Mouse (Mus musculus) intestine, postnatal 0 days (tissue): ENCODE results near the gene Cbx2. TPM values are rescaled to one million over a fixed set of nuclear protein-coding genes. Genes with fewer than 3 reads are reported as not detected.

ENCODE experiments used
- ATAC-seq: fragments of 200-750 bp; cut with Nextera tagmentation; 2 replicates; pipeline ENCODE4 v1.8.0; 2017; ENCODE audit warnings: mild to moderate bottlenecking, moderate TSS enrichment, moderate library complexity
- H3K27ac ChIP-seq: fragments of 300-500 bp; sonication (generic); 2 replicates; pipeline ENCODE4 v1.5.1; 2014; ENCODE audit warnings: mild to moderate bottlenecking, low read depth, low read length, moderate library complexity
- H3K27me3 ChIP-seq: fragments of 300-500 bp; sonication (generic); replicated peaks from 2 replicates; pipeline ENCODE4 v1.6.1; 2014; ENCODE audit warnings: low read length, mixed read lengths; ENCODE audit not compliant: control insufficient read depth, insufficient read depth
- H3K36me3 ChIP-seq: fragments of 300-500 bp; sonication (generic); 2 replicates; pipeline ENCODE4 v1.6.1; 2014; ENCODE audit warnings: mild to moderate bottlenecking, moderate library complexity; ENCODE audit not compliant: control insufficient read depth, insufficient read depth
- H3K4me1 ChIP-seq: fragments of 300-500 bp; sonication (generic); replicated peaks from 2 replicates; pipeline ENCODE4 v1.6.1; 2014; ENCODE audit warnings: antibody characterized with exemption, low read length, mixed read lengths; ENCODE audit not compliant: control insufficient read depth, insufficient read depth
- H3K4me2 ChIP-seq: fragments of 300-500 bp; sonication (generic); replicated peaks from 2 replicates; pipeline ENCODE4 v1.6.1; 2014; ENCODE audit warnings: low read depth, mild to moderate bottlenecking, moderate library complexity
- H3K4me3 ChIP-seq: fragments of 300-500 bp; sonication (generic); 2 replicates; pipeline ENCODE4 v1.5.1; 2014; ENCODE audit warnings: low read depth, low read length
- H3K9ac ChIP-seq: fragments of 300-500 bp; sonication (generic); 2 replicates; pipeline ENCODE4 v1.6.1; 2014; ENCODE audit warnings: mild to moderate bottlenecking, low read depth, low read length
- H3K9me3 ChIP-seq: fragments of 300-500 bp; sonication (generic); 2 replicates; pipeline ENCODE4 v1.6.1; 2016; ENCODE audit warnings: mixed run types; ENCODE audit not compliant: control insufficient read depth
- CTCF ChIP-seq: sonication (generic); IDR thresholded peaks from 2 replicates; pipeline ENCODE4 v1.5.1; 2016; ENCODE audit warnings: low read depth, mild to moderate bottlenecking, control low read depth, antibody characterized with exemption, moderate library complexity
- WGBS: fragments of 180-500 bp; shearing (Covaris S2); extraction: QIAGEN DNeasy Blood & Tissue Kit; methylation state at CpG from one replicate; pipeline ENCODE4 v1.1.7; 2014; 5-methylcytosine and 5-hydroxymethylcytosine counted together
- polyA plus RNA-seq: library from polyadenylated mRNA; unstranded; fragments of >200 nt; fragmentation: Nextera tagmentation; extraction: Ambion mirVana; gene quantifications from 2 replicates; pipeline ENCODE4 v1.2.1, GENCODE M21; 2015

The Cbx2 gene
- polyA plus RNA-seq, 1 experiment from 2014 or later: 4.9 TPM

DNA sequence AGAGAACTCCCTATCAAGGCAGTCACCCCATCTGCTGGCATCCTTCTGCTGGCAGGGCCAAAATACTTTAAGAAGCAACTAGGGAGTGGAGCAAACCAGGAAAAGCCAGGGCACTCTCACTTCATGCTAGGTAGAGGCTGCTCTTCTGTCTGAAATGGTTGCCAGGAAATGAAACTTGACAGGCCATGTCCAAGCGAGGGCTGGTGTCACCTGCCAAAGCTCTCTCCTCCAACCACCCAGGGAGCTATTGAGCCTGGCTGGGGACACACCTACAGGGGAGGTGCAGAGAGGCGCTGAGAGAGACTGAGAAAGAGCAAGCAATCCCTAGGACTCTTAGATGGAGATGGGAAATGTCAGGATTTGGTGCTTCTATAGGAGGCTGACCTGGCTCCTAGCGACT is 36.5 kb downstream of the Cbx2 start:
- WGBS: 27% methylated on average over 3 of the region's 3 CpGs
- ATAC-seq: no peak

DNA sequence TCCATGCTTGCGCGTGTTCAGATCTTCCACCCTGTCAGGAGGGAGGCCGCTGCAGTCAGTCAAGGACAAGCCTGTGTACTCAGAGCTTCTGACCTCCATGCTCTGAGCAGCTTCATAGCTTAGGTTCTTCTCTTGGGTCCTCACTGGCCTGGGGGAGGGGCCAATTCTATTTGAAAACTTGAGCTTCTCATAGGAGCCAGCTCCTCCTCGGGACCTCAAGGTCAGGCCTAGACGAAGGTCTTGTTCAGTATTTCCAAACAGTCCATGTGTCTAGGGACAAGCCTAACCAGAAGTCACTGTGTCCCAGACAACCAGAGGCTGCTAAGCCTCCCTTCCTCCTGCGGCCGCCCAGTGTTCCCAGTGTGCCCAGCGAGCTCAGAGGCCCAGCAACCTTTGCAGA is 44.1 kb downstream of the Cbx2 start:
- no peak for ATAC-seq
- Histone ChIP-seq H3K9me3 (no peaks in the 10 kb centered on the region), H3K36me3 (no peaks in the 10 kb centered on the region), H3K4me3 (no peak overlapping the region), H3K4me1 (no peaks in the 10 kb centered on the region; the same call in 1 of the 2 replicates), H3K4me2 (no peak overlapping the region), H3K27ac (no peak overlapping the region), H3K27me3 (no peaks in the 10 kb centered on the region), H3K9ac (no peak overlapping the region)
- WGBS: 79% methylated on average over 8 of the region's 8 CpGs
- no peak for TF ChIP-seq CTCF

More for the DNA sequence above, 36.5 kb downstream of the Cbx2 start:
- H3K9me3 ChIP-seq: no peaks in the 10 kb centered on the region
- H3K4me2 ChIP-seq: peak overlapping the region; percentile 91; the same call in 1 of the 2 replicates
- H3K36me3 ChIP-seq: no peaks in the 10 kb centered on the region
- peaks cover 19% of the 10 kb centered on the region for H3K4me1 ChIP-seq
- H3K4me3 ChIP-seq: no peak overlapping the region
- peaks cover 53% of the 10 kb centered on the region for H3K27me3 ChIP-seq
- no peak overlapping the region for H3K27ac ChIP-seq
- no peak for TF ChIP-seq CTCF
- no peak overlapping the region for H3K9ac ChIP-seq

DNA sequence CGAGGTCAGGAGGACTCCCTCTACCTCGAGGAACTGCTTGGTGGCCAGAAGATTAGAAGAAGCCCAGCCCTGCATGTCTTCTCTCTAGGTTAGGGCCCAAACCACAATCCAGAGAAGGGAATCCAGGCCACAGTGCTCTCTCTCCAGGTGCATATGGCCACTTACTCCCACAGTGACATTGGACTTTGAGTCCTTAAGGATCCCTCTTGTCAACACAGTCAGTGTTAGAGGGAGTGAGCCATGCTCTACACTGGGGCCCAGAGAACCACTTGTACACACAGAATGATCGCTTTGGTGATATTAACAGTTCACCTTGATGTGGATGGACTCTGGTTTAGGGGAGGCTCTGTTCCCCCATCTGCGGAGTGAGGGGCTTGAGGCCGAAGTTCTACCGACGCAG is 49.5 kb downstream of the Cbx2 start:
- WGBS: 57% methylated on average over 7 of the region's 7 CpGs
- Histone ChIP-seq H3K4me1 (peaks cover 5% of the 10 kb centered on the region; the same call in 1 of the 2 replicates), H3K9me3 (no peaks in the 10 kb centered on the region), H3K9ac (peak overlapping the region; percentile 17; the same call in 1 of the 2 replicates), H3K27ac (no peak overlapping the region), H3K27me3 (no peaks in the 10 kb centered on the region), H3K4me2 (no peak overlapping the region), H3K4me3 (no peak overlapping the region), H3K36me3 (no peaks in the 10 kb centered on the region)
- peak; percentile 76 for ATAC-seq
- TF ChIP-seq CTCF: no peak

DNA sequence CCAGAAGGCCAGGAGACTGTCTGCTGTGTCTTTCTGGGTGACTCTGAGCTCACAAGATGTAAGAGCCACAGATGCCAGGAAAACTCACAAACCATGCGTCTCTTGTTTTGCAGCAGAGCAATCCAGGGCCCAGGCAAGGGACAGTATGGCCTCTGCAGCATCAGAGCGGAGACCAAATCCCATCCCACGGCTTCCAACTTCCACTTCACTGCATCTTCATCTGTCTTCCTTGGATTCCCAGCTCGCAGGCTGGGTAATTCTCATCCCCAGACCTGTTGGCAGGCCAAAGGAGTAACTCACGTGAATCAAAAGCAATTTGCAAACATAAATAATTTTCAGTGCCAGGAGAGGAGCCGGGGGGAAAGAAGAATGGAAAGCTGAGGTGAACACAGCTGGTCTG is 50.2 kb downstream of the Cbx2 start:
- peaks cover 5% of the 10 kb centered on the region; the same call in 1 of the 2 replicates for H3K4me1 ChIP-seq
- no peaks in the 10 kb centered on the region for H3K9me3 ChIP-seq
- 67% methylated on average over 6 of the region's 6 CpGs for WGBS
- TF ChIP-seq CTCF: no peak
- H3K27me3 ChIP-seq: no peaks in the 10 kb centered on the region
- no peak for ATAC-seq
- H3K27ac ChIP-seq: no peak overlapping the region
- no peak overlapping the region for H3K9ac ChIP-seq
- no peaks in the 10 kb centered on the region for H3K36me3 ChIP-seq
- no peak overlapping the region for H3K4me2 ChIP-seq
- no peak overlapping the region for H3K4me3 ChIP-seq

DNA sequence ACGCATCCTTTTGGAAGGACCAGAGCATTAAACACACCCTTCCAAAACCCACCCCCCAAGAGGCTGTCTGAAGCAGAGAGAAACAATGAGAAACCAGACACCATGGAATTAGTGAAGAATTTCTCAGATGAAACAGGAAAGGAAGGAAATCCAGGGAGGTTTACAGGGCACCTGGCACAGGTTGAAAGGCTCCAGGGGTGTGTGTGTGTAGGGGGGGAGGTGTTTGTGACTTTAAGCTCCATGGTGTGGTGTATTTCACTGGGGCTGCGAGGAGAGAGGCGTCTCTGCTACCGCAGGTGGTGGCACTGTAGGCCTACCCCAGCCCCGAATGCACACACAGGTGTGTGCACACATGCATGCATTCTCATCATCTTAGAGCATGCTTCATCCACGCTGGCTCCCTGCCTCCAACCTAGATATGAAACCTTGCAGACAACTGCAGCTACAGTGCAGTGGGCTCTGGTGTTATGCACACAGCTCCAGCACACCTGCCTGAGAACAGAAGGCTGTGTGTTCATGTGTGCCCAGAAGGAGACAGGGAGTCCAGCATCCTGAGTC is 51.2 kb downstream of the Cbx2 start:
- Histone ChIP-seq H3K27me3 (no peaks in the 10 kb centered on the region), H3K9ac (no peak overlapping the region), H3K4me1 (peaks cover 12% of the 10 kb centered on the region), H3K4me3 (no peak overlapping the region), H3K9me3 (no peaks in the 10 kb centered on the region), H3K36me3 (no peaks in the 10 kb centered on the region), H3K27ac (no peak overlapping the region), H3K4me2 (no peak overlapping the region)
- no peak for ATAC-seq
- no peak for TF ChIP-seq CTCF
- WGBS: 78% methylated on average over 6 of the region's 6 CpGs

DNA sequence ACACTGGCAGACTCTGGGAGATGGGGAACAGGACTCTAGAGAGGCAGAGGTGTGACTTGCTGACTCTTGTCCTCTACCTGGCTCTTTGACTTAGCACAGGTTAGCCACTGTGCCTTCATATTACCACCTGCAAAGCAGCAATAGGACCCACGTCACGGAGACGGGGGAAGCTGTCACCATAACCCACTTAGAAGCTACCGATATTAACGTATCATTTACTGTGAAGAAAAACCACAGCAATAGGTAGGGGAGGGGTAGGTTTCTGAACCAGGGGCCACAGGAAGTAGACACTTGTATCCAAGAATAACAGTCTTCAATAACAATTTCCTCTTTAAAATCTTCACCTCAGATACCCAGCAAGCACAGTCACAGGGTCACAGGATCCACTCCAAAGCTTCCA is 53.0 kb downstream of the Cbx2 start:
- Histone ChIP-seq H3K4me3 (no peak overlapping the region), H3K36me3 (peaks cover 4% of the 10 kb centered on the region; the same call in 1 of the 2 replicates), H3K4me2 (no peak overlapping the region), H3K9ac (no peak overlapping the region), H3K27me3 (no peaks in the 10 kb centered on the region), H3K9me3 (no peaks in the 10 kb centered on the region), H3K27ac (no peak overlapping the region), H3K4me1 (peaks cover 22% of the 10 kb centered on the region)
- TF ChIP-seq CTCF: no peak
- no peak for ATAC-seq
- 79% methylated on average over 5 of the region's 5 CpGs for WGBS
